Mouse (Mus musculus): ENCODE measurements around the gene Ccdc63.

GRCm38 (mm10) chr5:122158557-122159515 lies 18.2 kb upstream of the Ccdc63 start:
- TF ChIP-seq ZC3H11A (IDR thresholded peaks at IDR 0.05; ENCODE audit: borderline replicate concordance, low read depth, low read length) (no peak), MAFK (IDR thresholded peaks at IDR 0.05; ENCODE audit: insufficient read depth, low read depth, low read length) (no peak), CHD2 (IDR thresholded peaks at IDR 0.05; ENCODE audit: low read depth, low read length) (no peak), HCFC1 (IDR thresholded peaks at IDR 0.05; ENCODE audit: borderline replicate concordance, insufficient read depth, low read length) (no peak)
